Mouse (Mus musculus) neural tube, postnatal 0 days (tissue): ENCODE data around the gene Ephb6. TPM values are rescaled to one million over a fixed set of nuclear protein-coding genes. Genes with fewer than 3 reads are reported as not detected.

ENCODE experiments used
- polyA plus RNA-seq: library from polyadenylated mRNA; unstranded; fragments of >200 nt; fragmentation: Nextera tagmentation; extraction: Ambion mirVana; gene quantifications from 2 replicates; pipeline ENCODE4 v1.2.1, GENCODE M21; 2015

Gene Ephb6
- 36.4 and 50.8 TPM in 2 replicates for polyA plus RNA-seq

GRCm38 (mm10) chr6:41605061-41605793 is at the start of gene Ephb6:
Gene Ephb6 (plus strand): TSS chr6:41605482.

GRCm38 (mm10) chr6:41636178-41636577 is 30.9 kb downstream of the Ephb6 start, which contains the start of gene Trpv6:
Gene Trpv6 (minus strand): TSS chr6:41636405.

Other genes with a start within 250 kb of the Ephb6 start
- not detected in 2 replicates for gene Prss3, start 227.8 kb upstream of the Ephb6 start, polyA plus RNA-seq
- not detected in 2 replicates for gene Gm5771, start 213.1 kb upstream of the Ephb6 start, polyA plus RNA-seq
- not detected in 2 replicates for gene Gm10334, start 159.3 kb upstream of the Ephb6 start, polyA plus RNA-seq
- gene Prss1, start 146.6 kb upstream of the Ephb6 start, polyA plus RNA-seq: not detected in 2 replicates
- gene Prss2, start 83.7 kb upstream of the Ephb6 start, polyA plus RNA-seq: not detected in 2 replicates
- 0.74 and 0.77 TPM in 2 replicates for gene Trpv6, start 30.9 kb downstream of the Ephb6 start, polyA plus RNA-seq
- not detected in 2 replicates for gene Trpv5, start 75.3 kb downstream of the Ephb6 start, polyA plus RNA-seq
- not detected in 2 replicates for gene Llcfc1, start 78.9 kb downstream of the Ephb6 start, polyA plus RNA-seq
- 0.43 TPM in 1 of 2 replicates, not detected in the other for gene Kel, start 98.9 kb downstream of the Ephb6 start, polyA plus RNA-seq
- gene Olfr459, start 169.7 kb downstream of the Ephb6 start, polyA plus RNA-seq: not detected in 2 replicates
- gene Pip, start 242.1 kb downstream of the Ephb6 start, polyA plus RNA-seq: not detected in 2 replicates
- gene Sval2, start 247.5 kb downstream of the Ephb6 start, polyA plus RNA-seq: not detected in 2 replicates